Mouse (Mus musculus) right cerebral cortex, adult 18-20 months (tissue): ENCODE results near the gene Lmf1.
A peak's percentile ranks its signal among the peaks of the same experiment; 100 is the strongest.

ENCODE experiments used
- DNase-seq: peaks from one replicate; pipeline ENCODE4 v3.0.0; 2022; ENCODE audit warnings: mixed read lengths

Gene Lmf1

DNA sequence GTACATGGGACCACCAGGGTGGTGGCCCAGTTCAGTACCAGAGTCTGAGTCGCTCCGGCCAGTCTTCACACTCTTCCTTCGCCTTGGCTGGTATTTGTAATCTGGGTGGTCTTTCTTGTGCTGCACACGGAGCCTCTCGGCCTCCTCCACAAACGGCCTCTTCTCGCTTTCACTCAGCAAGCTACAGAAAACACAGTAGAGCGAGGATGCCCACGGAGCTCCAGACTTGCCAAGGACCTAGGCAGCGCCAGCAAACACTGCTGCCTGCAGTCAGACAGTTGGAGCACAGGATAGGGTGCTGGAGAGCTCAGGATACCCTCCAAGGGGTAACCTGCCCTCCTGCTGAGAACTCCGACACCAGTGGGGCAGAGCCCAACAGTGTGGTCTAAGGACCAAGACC is 10.0 kb upstream of the Lmf1 start:
- DNase-seq = peak; percentile 54

DNA sequence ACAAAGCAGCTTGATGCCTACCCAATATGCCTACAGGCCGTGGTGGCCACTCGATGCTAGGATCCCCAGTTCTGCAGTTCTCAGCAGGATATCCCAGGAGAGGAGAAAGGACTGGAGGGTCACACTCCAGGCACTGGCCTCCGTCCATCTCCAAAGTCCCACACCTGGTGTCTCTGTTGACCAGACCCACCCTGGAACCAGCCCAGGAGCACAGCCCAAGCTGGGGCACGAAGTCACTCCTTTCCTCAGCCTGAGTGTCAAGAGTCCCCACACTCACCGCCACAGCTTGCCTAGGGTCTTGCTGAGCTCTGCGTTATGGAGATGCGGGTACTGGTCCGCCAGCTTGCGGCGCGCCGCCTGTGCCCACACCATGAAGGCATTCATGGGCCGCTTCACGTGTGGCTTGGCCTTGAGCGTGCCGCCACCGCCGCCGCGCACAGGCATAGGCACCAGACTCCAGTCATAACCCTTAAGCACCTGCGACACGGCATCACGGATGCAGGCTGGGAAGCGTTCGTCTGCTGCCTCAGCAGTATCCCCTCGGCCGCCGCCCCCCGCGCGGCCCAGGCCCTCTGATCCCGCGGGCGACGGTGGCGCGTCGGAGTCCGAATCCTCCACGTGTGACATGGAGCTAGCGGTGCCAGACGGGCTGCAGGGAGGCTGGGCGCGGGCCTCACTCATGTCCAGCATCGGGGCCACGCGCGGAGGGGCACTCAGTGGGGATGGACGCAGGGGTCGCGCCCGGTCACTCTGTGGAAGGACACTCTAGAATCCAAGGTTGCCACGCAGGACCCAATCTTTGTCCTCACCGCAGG is 8.8 kb upstream of the Lmf1 start:
- no peak for DNase-seq

DNA sequence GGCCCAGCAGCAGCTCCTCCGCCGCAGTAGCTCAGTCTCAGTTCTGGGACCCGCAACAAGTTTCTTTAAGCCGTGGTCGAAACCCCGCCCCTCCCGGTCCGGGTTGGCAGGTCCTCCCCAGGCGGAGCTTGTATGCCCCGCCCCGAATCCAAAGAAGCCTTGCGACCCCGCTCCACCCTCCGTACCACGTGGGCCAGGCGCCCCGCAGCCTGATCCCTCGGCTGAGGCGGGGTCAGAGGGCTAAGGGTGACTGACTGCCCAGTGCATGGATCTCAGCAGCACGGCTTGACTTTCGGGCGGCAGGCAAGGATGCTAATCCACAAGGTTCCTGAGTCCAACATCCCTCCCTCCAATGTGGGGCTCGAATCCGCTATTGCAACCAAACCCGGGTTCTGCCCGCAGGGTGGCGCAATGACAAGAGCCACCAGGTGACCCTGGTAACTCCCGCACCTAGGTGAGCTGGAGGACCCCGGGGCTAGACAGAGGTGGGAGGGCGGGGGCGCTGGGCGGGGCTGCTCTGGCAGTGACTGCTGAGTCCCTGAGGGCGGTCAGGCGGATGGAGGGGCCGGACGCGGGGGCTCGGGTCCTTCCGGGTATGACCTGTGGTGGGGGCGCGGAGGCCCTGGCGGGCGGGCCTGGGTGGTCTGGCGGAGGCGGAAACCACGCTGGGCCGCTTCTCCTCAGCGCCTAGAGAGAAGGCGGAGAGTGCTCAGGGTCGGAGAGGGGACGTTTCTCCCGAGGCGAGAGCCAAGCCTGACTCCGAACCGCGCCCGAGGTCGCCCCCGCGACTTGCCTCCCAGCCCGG is 8.0 kb upstream of the Lmf1 start, which contains the start of gene Sox8:
TSS of gene Sox8 (minus strand) at position 39 of the 805 bp plus-strand sequence.
- DNase-seq = peak; percentile 94

DNA sequence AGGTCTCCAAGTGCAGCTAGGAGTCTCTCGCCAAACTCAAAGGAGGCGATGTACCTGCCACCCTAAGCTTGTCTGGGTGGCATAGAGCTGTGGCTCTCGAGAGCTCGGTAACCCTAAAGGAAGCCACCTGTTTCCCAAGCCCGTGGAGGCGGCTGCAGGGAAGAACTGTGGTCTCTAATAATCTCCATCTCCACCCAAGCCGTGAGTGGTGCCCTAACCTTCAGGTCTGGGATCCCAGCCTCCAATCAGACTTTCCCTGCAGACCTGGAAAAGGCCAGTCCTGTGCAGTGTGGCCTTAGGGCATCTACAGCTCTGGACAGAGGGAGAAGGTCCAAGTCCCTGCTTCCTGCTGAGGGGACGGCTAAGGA is 7.4 kb upstream of the Lmf1 start:
- no peak for DNase-seq

DNA sequence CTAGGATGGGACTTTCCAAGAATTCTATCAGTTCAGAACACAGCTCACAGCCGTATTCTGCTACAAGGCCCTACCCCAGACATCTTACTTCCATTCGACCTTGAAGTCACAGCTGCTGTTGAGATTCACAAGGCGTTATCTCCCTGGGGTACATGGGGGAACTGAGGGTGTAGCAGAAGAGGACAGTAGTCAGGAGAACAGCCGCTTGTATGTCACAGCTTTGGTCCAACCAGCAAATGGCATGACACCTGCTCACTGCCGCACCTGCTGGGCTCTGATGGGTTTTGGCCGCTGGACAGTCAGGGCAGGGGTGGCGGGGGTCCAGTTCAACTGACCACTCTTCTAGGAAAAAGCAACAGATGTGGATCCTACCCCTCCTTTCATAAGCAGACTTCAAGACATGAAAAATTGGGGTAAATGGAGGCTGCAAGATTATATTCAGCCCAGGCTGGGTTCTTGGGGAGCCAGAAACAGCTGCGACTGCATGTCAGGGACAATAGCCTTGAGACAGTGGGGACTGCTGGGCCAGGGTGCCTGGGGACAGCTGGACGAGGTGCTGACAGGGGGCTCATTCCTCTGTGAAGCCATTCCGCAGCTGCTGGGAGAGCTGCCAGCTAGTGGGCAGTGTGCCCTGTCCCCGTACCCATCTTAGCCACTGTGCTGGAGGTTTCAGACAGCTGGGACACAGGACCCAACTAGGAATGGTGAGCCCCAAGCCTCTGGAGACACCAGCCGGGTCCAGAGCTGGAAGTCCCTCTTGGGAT is 3.5 kb upstream of the Lmf1 start:
- peak; percentile 62 for DNase-seq

DNA sequence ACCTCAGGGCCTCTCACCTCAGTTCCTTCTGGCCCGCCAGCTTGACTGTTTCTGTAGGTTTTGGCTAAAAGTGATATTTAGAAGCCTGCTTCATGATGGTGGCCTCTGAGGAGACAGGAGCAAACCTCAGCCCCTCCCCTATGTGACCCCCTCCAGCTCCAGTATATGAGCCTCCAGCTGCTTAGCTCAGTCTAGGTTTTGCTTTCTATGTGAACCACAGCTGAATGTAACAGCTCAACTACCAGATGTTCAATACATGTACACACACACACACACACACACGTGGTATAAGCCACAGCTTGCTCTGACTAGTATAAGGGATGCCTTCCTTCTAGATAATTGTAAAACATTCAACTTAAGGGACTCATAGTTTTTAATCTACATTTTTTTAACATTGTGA is 2.9 kb upstream of the Lmf1 start:
- DNase-seq = no peak

DNA sequence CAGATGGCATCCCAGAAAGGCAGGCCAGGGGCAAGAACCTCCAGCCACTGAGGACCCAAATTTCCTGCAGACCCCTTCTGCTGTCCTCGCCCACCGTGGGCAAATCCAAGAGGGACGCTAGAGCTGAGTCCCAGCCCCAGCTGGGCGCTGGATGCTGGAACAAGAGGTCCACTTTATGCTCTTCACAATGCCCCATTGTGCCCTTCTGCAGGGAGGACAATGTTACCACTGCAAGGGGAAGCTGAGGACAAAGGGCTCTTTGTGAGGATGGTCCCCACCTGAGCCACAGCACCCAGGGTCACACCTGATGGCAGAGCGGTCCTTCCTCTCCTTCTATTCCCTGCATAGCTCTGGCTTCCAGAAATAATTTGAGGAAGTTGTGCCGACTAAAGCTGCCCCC is 1.6 kb upstream of the Lmf1 start:
- no peak for DNase-seq

DNA sequence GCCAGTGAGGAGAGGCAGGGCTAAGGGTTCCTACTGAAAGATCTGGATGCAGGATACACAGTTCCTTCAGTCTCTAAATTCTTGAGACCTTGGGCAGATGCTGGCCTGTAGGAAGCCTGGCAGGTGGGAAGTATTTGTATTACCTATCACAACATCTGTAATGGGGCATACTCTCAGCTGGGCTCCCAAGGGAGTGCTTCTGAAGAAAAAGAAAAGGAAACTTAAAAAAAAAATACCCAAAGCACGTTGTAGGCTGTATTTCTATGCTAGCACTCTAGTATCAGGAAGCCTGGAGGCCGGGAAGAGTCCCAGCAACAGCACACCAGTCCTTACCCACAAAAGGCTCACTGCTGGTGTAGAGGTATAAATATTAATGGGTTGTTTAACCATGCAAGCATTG is 1.2 kb upstream of the Lmf1 start:
- DNase-seq = no peak

DNA sequence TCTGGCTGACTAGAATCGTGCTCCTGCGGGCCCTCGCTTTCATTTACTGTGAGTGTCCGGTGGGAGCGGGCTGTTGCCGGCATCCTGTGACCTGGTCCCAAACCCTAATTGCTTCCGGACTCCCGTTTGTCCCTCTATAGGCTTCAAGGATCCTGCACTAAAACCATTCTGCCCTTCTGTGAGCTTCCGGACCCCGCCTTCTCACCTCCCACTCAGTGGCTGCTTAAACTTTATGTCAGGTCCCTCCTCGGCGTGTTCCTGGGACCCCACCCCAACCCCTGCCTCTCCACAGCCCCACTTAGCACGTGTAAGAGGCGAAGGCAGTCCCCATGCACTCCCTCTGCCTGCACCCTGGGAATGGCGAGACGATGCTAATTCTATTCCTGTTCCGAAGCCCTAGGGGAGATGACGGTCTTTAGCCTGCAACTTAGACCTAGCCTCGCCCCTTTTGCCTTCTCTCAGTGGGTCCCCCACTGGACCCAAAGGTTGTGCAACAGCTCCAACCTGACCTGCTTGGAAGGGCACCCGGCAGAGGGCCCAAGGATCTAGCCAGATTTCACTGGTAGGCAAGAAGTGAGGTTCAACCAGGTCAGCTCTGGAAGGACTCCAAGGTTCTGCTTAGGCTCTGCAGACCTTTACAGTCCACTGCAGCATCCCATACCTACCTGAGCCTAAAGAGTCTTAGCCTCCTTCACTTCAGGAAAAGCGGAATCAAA is 605 bp downstream of the Lmf1 start:
- DNase-seq = no peak

DNA sequence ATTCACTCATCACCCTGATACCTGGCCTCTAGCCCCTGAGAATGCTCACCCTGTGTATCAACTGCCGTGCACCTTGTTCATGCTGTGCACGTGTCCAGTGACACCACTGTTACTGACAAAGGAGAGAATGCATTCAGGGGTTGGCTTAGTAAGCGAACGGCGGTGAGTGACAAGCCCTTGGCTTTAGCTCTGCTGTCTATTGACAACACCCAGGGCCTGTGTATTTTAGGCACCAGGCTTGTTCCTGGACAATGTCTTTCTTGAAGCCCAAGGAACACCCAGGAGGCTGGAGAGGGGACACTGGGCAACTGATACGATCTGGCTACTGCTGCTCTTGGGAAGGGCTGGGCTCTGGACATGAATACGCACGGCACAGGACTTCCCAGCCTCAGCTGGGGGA is 3.2 kb downstream of the Lmf1 start:
- no peak for DNase-seq

DNA sequence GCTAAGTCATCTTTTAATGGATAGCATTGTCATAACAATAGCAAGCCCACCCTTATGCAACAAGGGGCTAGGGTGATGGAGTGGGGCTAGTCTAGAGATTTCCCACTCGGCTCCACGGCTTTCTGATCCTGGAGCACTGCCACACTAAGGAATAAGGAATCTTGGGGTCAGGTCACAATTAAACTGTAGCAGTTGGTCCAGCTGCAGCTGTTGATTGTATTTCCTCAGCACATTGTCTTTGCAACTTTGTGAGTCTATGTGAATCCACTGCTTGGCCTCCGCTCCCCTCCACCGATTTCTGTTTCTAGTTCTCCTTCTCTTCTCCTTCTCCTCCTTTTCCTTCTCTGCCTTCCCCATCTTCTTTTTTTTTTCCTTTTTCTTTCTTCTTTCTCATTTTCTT is 4.2 kb downstream of the Lmf1 start:
- no peak for DNase-seq

DNA sequence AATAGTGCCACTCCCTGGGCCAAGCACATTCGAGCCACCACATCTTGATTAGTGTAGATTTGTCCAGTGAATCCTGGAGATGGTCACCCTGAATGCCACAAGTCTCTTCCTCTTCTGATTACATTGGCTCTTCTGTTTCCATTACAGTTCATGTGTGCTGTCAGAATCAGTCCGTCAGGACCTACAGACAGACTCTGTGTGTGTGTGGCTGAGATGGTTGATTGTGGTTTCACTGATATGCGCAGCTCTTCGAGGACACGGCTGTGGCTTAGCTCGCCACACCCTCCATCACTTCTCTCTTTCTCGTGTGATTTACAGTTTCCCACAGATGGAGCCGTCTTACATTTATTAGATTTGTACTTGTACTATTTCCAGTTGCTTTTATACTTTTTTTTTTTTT is 5.0 kb downstream of the Lmf1 start:
- no peak for DNase-seq

DNA sequence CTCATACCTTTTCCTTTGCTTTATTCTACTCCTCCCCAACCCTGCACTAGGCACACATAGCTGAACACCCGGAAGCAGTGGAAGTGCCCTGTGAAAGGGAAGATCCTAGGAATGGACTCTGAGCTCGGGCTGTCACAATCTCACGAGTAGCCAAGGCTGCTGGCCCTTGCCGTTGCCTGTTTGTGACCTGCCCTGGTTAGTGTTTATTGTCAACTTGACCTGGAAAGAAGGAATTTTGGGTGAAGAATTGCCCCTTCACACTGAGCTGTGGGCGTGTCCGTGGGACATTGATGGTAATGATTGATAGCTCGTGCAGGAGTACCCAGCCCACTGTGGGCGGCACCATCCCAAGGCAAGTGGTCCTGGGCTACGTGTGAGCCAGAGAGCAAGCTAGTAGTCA is 5.8 kb downstream of the Lmf1 start:
- DNase-seq = no peak

DNA sequence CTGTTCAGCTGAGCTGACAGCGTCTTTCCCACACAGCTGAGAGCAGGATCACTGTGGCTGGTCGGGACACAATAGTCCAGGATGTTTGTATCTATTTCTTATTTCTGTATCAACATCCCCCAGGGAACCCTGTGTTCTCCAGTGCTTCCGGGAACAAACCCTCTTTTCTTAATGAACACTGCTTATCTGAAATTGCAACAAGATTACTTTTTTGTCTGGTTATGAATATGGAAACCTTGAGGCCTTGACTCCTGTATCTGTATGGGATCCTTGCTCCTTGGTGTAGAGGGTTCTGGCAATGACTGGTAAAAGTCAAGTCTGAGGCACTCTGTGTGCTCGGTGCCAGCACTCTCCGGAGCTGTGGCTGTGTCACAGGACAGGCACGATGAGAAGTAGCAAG is 11.2 kb downstream of the Lmf1 start:
- no peak for DNase-seq

DNA sequence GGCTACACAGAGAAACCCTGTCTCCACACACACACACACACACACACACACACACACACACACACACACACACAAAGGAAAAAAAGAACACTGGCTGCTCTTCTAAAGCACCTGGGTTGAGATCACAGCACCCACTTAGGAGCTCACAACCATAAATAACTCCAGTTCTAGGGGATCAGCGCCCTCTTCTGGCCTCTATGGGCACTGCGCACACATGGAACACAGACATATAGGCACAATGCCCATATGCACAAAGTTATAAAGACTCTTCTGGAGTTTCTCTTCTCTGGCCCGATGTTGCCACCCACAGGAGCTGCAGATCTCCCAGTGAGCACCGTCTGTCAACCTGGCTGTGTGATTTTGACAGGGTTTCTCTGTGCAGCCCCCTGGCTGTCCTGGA is 12.1 kb downstream of the Lmf1 start:
- DNase-seq = no peak

DNA sequence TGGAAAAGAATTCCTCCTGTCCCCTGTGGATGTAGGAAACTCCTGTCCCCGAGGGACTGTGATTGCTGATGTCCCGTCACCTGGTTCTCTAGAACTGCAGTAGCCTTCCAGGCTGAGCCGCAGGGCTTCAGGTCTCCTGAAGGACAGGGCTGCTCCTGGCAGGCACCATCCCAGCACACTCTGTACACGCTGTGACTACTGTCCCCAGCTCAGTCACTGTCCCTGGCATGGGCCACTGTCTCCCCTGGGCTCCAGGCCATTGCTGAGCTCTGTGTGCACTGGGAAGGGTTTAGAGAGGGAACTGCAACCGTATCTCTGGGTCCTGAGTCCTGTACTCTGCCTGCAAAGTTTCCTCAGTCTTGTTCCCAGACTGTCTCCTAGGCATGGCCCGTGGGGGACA is 13.5 kb downstream of the Lmf1 start:
- no peak for DNase-seq

DNA sequence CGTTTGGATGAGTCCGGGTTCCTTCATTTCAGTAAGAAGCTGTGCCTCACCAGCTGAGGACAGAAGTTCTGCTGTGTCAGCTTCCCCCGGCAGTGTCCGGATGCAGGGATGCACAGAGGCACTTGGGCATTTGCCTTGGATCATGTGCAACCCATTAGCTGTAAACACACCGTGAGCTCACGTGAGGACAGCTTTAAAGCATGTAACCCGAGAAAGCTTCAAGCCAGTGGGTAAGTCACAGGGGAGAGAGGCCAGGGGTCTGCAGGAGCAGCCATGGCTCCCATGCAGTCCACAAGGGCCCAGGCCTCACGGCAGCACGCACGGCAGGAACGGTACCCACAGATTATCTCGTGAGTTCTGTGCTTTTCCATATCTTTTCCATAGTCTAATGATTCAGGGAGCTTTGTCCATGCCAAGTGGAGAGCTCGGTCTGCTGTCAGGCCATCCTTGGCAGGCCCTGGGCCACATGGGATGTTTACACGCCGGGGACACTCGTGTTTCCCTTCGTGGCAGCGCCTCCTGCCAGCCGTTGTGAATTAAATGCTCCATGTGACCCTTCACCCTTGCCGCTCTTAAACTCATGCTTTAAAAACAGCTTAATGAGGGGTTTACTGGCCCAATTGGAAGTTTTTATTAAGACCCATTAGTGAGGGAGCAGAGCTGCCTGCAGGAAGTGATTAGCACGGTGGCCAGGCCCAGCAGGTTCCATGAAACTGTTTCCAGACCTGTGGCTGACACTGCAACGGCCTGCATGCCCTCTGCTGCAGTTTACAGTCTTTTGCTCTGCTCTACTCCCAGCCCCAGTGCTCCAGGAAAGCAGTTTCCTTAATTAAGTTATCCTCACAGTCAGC is 14.8 kb downstream of the Lmf1 start:
- no peak for DNase-seq

DNA sequence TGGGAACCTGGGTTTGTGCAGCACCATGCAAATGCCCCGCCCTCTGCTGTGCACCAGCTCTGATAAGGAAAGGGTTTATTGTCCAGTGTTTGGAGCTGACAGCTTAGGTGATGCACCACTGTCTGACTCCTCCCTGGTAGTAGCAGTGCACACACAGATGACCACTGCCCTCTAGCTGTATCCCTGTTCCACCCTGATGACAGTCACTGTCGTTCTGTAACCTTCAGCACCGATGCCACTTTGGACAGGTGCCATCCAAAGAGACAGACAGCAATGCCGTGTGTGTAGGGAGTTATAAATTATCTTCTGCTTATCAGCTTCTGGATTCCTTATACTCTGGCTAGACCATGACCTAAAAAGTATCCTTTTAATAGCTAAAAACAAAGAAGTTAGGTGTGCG is 16.6 kb downstream of the Lmf1 start:
- DNase-seq = no peak

DNA sequence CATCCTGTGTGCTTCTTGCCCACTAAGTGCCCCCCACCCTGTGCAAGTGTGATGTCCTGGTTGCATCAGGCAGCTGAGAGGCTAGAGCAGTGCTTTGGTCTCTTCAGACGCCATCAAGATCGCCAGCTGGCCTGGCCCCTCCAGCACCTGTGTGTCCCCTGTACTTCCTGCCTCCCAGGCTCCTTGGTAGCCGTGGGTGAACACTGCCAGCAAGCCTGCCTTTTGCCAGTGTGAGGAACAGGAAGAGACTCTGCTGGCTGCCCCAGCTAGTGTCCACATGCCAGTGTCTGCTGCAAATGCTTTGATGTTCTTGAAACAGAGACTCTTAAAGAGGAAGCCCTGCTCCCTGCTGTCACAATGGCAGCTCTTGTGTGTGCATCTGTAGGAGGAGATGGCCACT is 18.7 kb downstream of the Lmf1 start:
- DNase-seq = no peak

DNA sequence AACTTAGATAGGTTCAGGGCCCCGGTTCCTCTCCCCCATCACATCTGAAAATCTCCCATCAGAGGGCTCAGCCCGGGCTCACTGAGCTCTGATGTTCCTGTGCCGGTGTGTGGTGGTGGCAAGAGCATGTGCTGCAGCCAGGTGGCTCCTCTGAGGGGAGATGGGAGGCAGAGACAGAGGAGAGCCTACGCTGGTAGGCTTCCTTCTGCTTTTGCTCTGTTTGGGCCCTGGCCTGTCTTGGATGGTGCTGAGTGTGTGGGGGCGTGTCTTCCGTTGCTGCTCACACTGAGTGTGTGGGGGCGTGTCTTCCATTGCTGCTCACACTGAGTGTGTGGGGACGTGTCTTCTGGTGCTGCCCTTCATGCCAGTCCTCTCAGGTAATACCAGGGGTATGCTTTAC is 23.5 kb downstream of the Lmf1 start:
- DNase-seq = no peak

DNA sequence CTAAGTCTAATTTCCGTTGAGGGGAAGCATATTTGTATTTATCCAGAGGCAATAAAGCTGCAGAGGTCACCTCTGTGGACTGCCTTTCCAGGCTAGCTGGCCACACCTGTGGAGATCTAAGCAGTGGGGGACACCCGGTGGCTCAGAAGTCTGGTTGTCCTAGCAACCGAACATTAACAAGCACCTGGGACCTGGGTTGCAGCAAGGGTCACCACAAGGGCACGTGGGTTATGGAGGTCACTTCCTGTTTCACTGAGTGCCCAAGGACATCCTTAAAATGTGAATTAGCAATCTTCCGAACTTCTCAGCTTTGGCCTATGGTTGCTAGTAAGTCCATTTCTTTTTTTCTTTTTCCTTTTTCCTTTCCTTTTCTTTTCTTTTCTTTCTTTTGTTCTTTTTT is 25.3 kb downstream of the Lmf1 start:
- no peak for DNase-seq
